In the genomic region with DNA sequence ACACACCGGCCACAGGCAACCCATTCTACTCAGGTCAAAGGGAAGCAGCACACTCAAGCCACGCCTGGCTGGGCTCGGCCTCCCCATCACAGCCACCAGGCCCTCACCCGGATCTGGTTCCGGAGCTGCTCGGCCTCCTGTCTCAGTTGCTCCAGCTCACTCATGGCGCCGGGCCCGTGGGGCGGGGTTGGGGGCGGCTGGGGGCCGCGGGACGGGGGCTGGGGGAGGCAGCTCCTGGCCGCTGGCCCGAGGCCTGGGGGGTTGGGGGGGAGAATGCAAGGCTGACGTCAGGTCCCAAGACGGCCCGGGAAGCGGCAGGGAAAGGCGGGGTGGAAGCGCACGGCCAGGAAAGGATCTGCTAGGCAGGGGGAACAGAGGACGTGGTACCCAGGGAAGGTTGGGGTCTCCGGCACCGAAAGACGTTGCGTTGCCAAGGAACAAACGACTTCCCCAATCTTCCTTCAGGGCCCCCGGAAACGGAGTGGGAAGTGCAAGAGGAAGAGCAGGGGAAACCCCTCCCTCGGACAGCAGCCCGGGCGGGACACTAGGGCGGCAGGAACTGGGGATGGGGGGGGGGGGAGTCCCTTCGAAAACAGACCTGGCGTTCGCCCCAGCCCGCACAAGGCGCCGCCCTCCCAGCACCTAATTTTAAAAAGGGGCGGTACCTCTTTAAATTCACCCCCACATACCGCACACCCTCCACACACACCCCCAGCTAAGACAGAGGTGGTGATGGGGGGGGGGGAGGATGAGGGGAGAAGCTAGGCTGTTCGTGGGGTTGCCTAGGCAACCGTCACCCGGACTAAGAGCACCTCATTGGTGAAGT, we compare ENCODE assay signal across 8 mouse cellular contexts. TPM values are rescaled to one million over a fixed set of nuclear protein-coding genes. Genes with fewer than 3 reads are reported as not detected.
DNase-seq lines count a peak whose midpoint lies in the region; ATAC-seq lines count a peak whose summit lies in the region.

No protein-coding gene starts in this region.

- peaks cover 35% of the 10 kb centered on the region for H3K36me3 ChIP-seq in heart, embryonic 15.5 days
- peaks cover 39% of the 10 kb centered on the region for H3K36me3 ChIP-seq in neural tube, embryonic 15.5 days

- H3K27me3 ChIP-seq in heart, embryonic 15.5 days = no peaks in the 10 kb centered on the region
- H3K27me3 ChIP-seq in neural tube, embryonic 15.5 days (replicated peaks) = no peaks in the 10 kb centered on the region

- peak overlapping the region; percentile 87 for H3K9ac ChIP-seq in heart, embryonic 15.5 days
- H3K9ac ChIP-seq in neural tube, embryonic 15.5 days (replicated peaks) = peak overlapping the region; percentile 97

- no peaks in the 10 kb centered on the region for H3K9me3 ChIP-seq in heart, embryonic 15.5 days (replicated peaks)
- no peaks in the 10 kb centered on the region for H3K9me3 ChIP-seq in neural tube, embryonic 15.5 days (replicated peaks)

- under 1% methylated on average over 46 of the region's 46 CpGs for WGBS in heart, embryonic 15.5 days
- WGBS in neural tube, embryonic 15.5 days = under 1% methylated on average over 45 of the region's 46 CpGs

- ATAC-seq in CD4-positive, CD25-positive, alpha-beta regulatory T cell, adult 4 months = peak; percentile 32
- peak; percentile 38 for ATAC-seq in heart, embryonic 15.5 days (replicated peaks; ENCODE audit: insufficient number of reproducible peaks, insufficient read depth, low FRiP score, low read depth)
- peak; percentile 67 for ATAC-seq in neural tube, embryonic 15.5 days (ENCODE audit: low FRiP score)

- peak overlapping the region; percentile 91 for H3K4me2 ChIP-seq in heart, embryonic 15.5 days
- H3K4me2 ChIP-seq in neural tube, embryonic 15.5 days = peak overlapping the region; percentile 83

- H3K4me1 ChIP-seq in heart, embryonic 15.5 days (replicated peaks) = peaks cover 46% of the 10 kb centered on the region
- H3K4me1 ChIP-seq in neural tube, embryonic 15.5 days = peaks cover 42% of the 10 kb centered on the region

- H3K27ac ChIP-seq in heart, embryonic 15.5 days = peak overlapping the region; percentile 94
- peak overlapping the region; percentile 97 for H3K27ac ChIP-seq in neural tube, embryonic 15.5 days (replicated peaks)

- peak; percentile 71 for DNase-seq in adrenal gland, postnatal 25 days
- DNase-seq in fibroblast of lung, adult 2 months (ENCODE audit: low read depth) = peak; percentile 22
- peak; percentile 73 to 86 for DNase-seq in kidney, postnatal 25 days
- peak; percentile 74 to 76 for DNase-seq in lung, adult 18-20 months
- DNase-seq in thymus, postnatal 25 days = peak; percentile 36

- peak overlapping the region; percentile 82 for H3K4me3 ChIP-seq in heart, embryonic 15.5 days
- peak overlapping the region; percentile 88 for H3K4me3 ChIP-seq in neural tube, embryonic 15.5 days (replicated peaks)

RNA-seq across cellular contexts. Expression of gene Epo, which starts 2.2 kb away (rescaled TPM):
- not detected for polyA plus RNA-seq in CD4-positive, CD25-positive, alpha-beta regulatory T cell, adult 4 months (2017; shearing (Covaris generic))
- not detected in 2 replicates for total RNA-seq in adrenal gland, postnatal 25 days (2021)
- not detected in 2 replicates for polyA plus RNA-seq in heart, embryonic 15.5 days (2015; fragmentation: Nextera tagmentation; extraction: Ambion mirVana)
- not detected in 2 replicates for polyA plus RNA-seq in neural tube, embryonic 15.5 days (2015; fragmentation: Nextera tagmentation; extraction: Ambion mirVana)

RNA-seq across cellular contexts. Expression of gene Gnb2, which starts 2.5 kb away (rescaled TPM):
- polyA plus RNA-seq in CD4-positive, CD25-positive, alpha-beta regulatory T cell, adult 4 months (2017; shearing (Covaris generic)) = 10 to 100 TPM; 36.8 to 66.7 TPM
- total RNA-seq in adrenal gland, postnatal 25 days (2021) = 580 and 681 TPM in 2 replicates
- polyA plus RNA-seq in heart, embryonic 15.5 days (2015; fragmentation: Nextera tagmentation; extraction: Ambion mirVana) = 244 and 306 TPM in 2 replicates
- polyA plus RNA-seq in neural tube, embryonic 15.5 days (2015; fragmentation: Nextera tagmentation; extraction: Ambion mirVana) = 503 and 540 TPM in 2 replicates

RNA-seq across cellular contexts. Expression of gene Gigyf1, which starts 12.5 kb away (rescaled TPM):
- polyA plus RNA-seq in CD4-positive, CD25-positive, alpha-beta regulatory T cell, adult 4 months (2017; shearing (Covaris generic)) = 10 to 100 TPM; 35.6 to 36.1 TPM
- 34.7 and 52.3 TPM in 2 replicates for total RNA-seq in adrenal gland, postnatal 25 days (2021)
- 8.9 and 10.4 TPM in 2 replicates for polyA plus RNA-seq in heart, embryonic 15.5 days (2015; fragmentation: Nextera tagmentation; extraction: Ambion mirVana)
- polyA plus RNA-seq in neural tube, embryonic 15.5 days (2015; fragmentation: Nextera tagmentation; extraction: Ambion mirVana) = 15.7 and 16.7 TPM in 2 replicates

RNA-seq across cellular contexts. Expression of gene Actl6b, which starts 22.5 kb away (rescaled TPM):
- not detected for polyA plus RNA-seq in CD4-positive, CD25-positive, alpha-beta regulatory T cell, adult 4 months (2017; shearing (Covaris generic))
- total RNA-seq in adrenal gland, postnatal 25 days (2021) = 2.7 and 6.4 TPM in 2 replicates
- 0.13 and 2.1 TPM in 2 replicates for polyA plus RNA-seq in heart, embryonic 15.5 days (2015; fragmentation: Nextera tagmentation; extraction: Ambion mirVana)
- polyA plus RNA-seq in neural tube, embryonic 15.5 days (2015; fragmentation: Nextera tagmentation; extraction: Ambion mirVana) = 203 and 258 TPM in 2 replicates

RNA-seq across cellular contexts. Expression of gene Pop7, which starts 28.5 kb away (rescaled TPM):
- 10 to 100 TPM; 44.2 to 57.4 TPM for polyA plus RNA-seq in CD4-positive, CD25-positive, alpha-beta regulatory T cell, adult 4 months (2017; shearing (Covaris generic))
- 29.9 and 31.7 TPM in 2 replicates for total RNA-seq in adrenal gland, postnatal 25 days (2021)
- 37.4 and 38.6 TPM in 2 replicates for polyA plus RNA-seq in heart, embryonic 15.5 days (2015; fragmentation: Nextera tagmentation; extraction: Ambion mirVana)
- 76.5 and 81.6 TPM in 2 replicates for polyA plus RNA-seq in neural tube, embryonic 15.5 days (2015; fragmentation: Nextera tagmentation; extraction: Ambion mirVana)

Comparison
In these comparisons a context has a peak if more than half of its experiments do, and no peak if none do; other contexts are left out.
1. Peak in every context shown above with its lines: DNase-seq, ATAC-seq, H3K4me3 ChIP-seq and H3K27ac ChIP-seq.
2. DNase-seq: peak in every context shown above with its lines; median percentile 80 in kidney, postnatal 25 days; 75 in lung, adult 18-20 months; 71 in adrenal gland, postnatal 25 days; 36 in thymus, postnatal 25 days; 22 in fibroblast of lung, adult 2 months.